Mouse (Mus musculus) liver, embryonic 15.5 days (tissue): ENCODE data around the gene Nr5a1. TPM values are rescaled to one million over a fixed set of nuclear protein-coding genes. Genes with fewer than 3 reads are reported as not detected.

Experiments used
- ATAC-seq: fragments of 200-750 bp; cut with Nextera tagmentation; 2 replicates; pipeline ENCODE4 v1.8.0; 2017; ENCODE audit warnings: moderate number of reproducible peaks, mild to moderate bottlenecking, moderate library complexity; ENCODE audit not compliant: insufficient read depth
- H3K27ac ChIP-seq: fragments of 300-500 bp; sonication (generic); replicated peaks from 2 replicates; pipeline ENCODE4 v1.5.1; 2015; ENCODE audit warnings: mild to moderate bottlenecking, inconsistent platforms
- H3K27me3 ChIP-seq: fragments of 300-500 bp; sonication (generic); 2 replicates; pipeline ENCODE4 v1.6.1; 2015; ENCODE audit warnings: mild to moderate bottlenecking, inconsistent platforms
- H3K36me3 ChIP-seq: fragments of 300-500 bp; sonication (generic); replicated peaks from 2 replicates; pipeline ENCODE4 v1.6.1; 2015; ENCODE audit warnings: moderate library complexity, mild to moderate bottlenecking, inconsistent platforms
- H3K4me1 ChIP-seq: fragments of 300-500 bp; sonication (generic); replicated peaks from 2 replicates; pipeline ENCODE4 v1.6.1; 2015; ENCODE audit warnings: inconsistent platforms
- H3K4me2 ChIP-seq: fragments of 300-500 bp; sonication (generic); 2 replicates; pipeline ENCODE4 v1.6.1; 2015; ENCODE audit warnings: moderate library complexity, mild to moderate bottlenecking, inconsistent platforms
- H3K4me3 ChIP-seq: fragments of 300-500 bp; sonication (generic); replicated peaks from 2 replicates; pipeline ENCODE4 v1.5.1; 2015; ENCODE audit warnings: mild to moderate bottlenecking, inconsistent platforms
- H3K9ac ChIP-seq: fragments of 300-500 bp; sonication (generic); 2 replicates; pipeline ENCODE4 v1.6.1; 2015; ENCODE audit warnings: moderate library complexity, mild to moderate bottlenecking, inconsistent platforms
- H3K9me3 ChIP-seq: fragments of 300-500 bp; sonication (generic); replicated peaks from 2 replicates; pipeline ENCODE4 v1.6.1; 2016; ENCODE audit warnings: inconsistent platforms
- WGBS: fragments of 180-500 bp; shearing (Covaris S2); methylation state at CpG from one replicate; pipeline ENCODE4 v1.1.7; 2015; ENCODE audit warnings: mixed read lengths; ENCODE audit not compliant: insufficient replicate concordance; 5-methylcytosine and 5-hydroxymethylcytosine counted together
- polyA plus RNA-seq: library from polyadenylated mRNA; unstranded; fragments of >200 nt; fragmentation: Nextera tagmentation; extraction: Ambion mirVana; gene quantifications from 2 replicates; pipeline ENCODE4 v1.2.1, GENCODE M21; 2015

Gene Nr5a1
- polyA plus RNA-seq, 1 experiment from 2014 or later: 0.06 TPM

- no peak for ATAC-seq
- no peak overlapping the region for H3K4me2 ChIP-seq
- 66% methylated on average over 7 of the region's 7 CpGs for WGBS
- no peak overlapping the region for H3K4me3 ChIP-seq
- no peaks in the 10 kb centered on the region for H3K9me3 ChIP-seq
- peaks cover 10% of the 10 kb centered on the region for H3K4me1 ChIP-seq
- H3K27me3 ChIP-seq: peaks cover 5% of the 10 kb centered on the region; the same call in 1 of the 2 replicates
- H3K9ac ChIP-seq: no peak overlapping the region
- no peak overlapping the region for H3K27ac ChIP-seq
- no peaks in the 10 kb centered on the region for H3K36me3 ChIP-seq
Measured at GRCm38 (mm10) chr2:38647661-38648060, 66.7 kb downstream of the Nr5a1 start.

- Histone ChIP-seq H3K4me2 (no peak overlapping the region), H3K9me3 (no peaks in the 10 kb centered on the region), H3K9ac (no peak overlapping the region), H3K36me3 (no peaks in the 10 kb centered on the region), H3K4me3 (no peak overlapping the region), H3K27me3 (peaks cover under 1% of the 10 kb centered on the region; the same call in 1 of the 2 replicates), H3K4me1 (peaks cover 14% of the 10 kb centered on the region), H3K27ac (no peak overlapping the region)
- 64% methylated on average over 8 of the region's 8 CpGs for WGBS
- ATAC-seq: no peak
Measured at GRCm38 (mm10) chr2:38647201-38647606, 67.1 kb downstream of the Nr5a1 start.

- Histone ChIP-seq H3K27ac (no peak overlapping the region), H3K27me3 (no peaks in the 10 kb centered on the region), H3K4me2 (no peak overlapping the region), H3K36me3 (peaks cover 10% of the 10 kb centered on the region), H3K4me3 (no peak overlapping the region), H3K9ac (no peak overlapping the region), H3K4me1 (peaks cover 19% of the 10 kb centered on the region), H3K9me3 (no peaks in the 10 kb centered on the region)
- ATAC-seq: no peak
- WGBS: 0% methylated on average over 3 of the region's 3 CpGs
Measured at GRCm38 (mm10) chr2:38645936-38646335, 68.4 kb downstream of the Nr5a1 start.

- peak within 1 kb of the TSS; percentile 77 for H3K4me2 ChIP-seq
- peak within 1 kb of the TSS; percentile 78 for H3K9ac ChIP-seq
- peaks cover 19% of the 10 kb centered on the region for H3K4me1 ChIP-seq
- peak; percentile 86 for ATAC-seq
- no peaks in the 10 kb centered on the region for H3K27me3 ChIP-seq
- H3K36me3 ChIP-seq: peaks cover 30% of the 10 kb centered on the region
- peak within 1 kb of the TSS; percentile 48 for H3K27ac ChIP-seq
- 3% methylated on average over 52 of the region's 52 CpGs for WGBS
- no peaks in the 10 kb centered on the region for H3K9me3 ChIP-seq
- H3K4me3 ChIP-seq: peak within 1 kb of the TSS; percentile 85
Measured at GRCm38 (mm10) chr2:38643625-38644427, 70.5 kb downstream of the Nr5a1 start, which contains the start of gene Psmb7. Psmb7 (minus strand) TSS chr2:38644087.

Other genes with a start within 250 kb of the Nr5a1 start
- 36.2 and 37.3 TPM in 2 replicates for gene Nek6, start 202.9 kb downstream of the Nr5a1 start, polyA plus RNA-seq
- gene Psmb7, start 70.5 kb downstream of the Nr5a1 start, polyA plus RNA-seq: 148 and 154 TPM in 2 replicates
- 1.1 TPM in 2 replicates for gene Nr6a1, start 213.1 kb upstream of the Nr5a1 start, polyA plus RNA-seq
- 0.10 and 0.14 TPM in 2 replicates for gene Olfml2a, start 217.4 kb upstream of the Nr5a1 start, polyA plus RNA-seq